Mouse (Mus musculus): ENCODE results near the gene Olfr141.

Gene Olfr141

GRCm38 (mm10) chr2:86809918-86810317 is at the start of gene Olfr141:
Gene Olfr141 (minus strand): TSS chr2:86810018.
- DNase-seq: no peak

DNA sequence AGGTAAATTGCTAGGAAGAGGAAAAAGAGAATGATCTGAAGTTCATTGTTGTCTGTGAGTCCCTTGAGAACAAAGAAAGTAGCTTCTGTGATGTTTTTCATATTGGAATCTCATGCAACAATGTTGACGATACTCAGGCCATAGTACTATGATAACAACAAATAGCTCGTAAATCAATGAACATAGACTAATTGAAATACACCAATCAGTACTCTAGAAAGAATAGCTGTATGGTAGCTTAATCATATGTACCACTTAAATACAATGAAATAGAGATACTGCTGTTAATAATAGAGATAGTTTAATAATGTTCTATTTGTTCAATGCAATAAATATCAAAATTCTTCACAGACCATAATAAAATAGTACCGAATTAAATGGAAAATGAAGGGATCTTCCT is 41.8 kb upstream of the Olfr141 start, which contains the start of gene Olfr1095:
TSS of gene Olfr1095 (minus strand) at position 101 of the 400 bp plus-strand sequence.
- no peak for DNase-seq

- no peak for DNase-seq
These were observed 14.5 kb upstream of the Olfr141 start, which contains the start of gene Olfr1094 for GRCm38 (mm10) chr2:86824363-86824762. Gene Olfr1094 (plus strand): TSS chr2:86824663.

DNA sequence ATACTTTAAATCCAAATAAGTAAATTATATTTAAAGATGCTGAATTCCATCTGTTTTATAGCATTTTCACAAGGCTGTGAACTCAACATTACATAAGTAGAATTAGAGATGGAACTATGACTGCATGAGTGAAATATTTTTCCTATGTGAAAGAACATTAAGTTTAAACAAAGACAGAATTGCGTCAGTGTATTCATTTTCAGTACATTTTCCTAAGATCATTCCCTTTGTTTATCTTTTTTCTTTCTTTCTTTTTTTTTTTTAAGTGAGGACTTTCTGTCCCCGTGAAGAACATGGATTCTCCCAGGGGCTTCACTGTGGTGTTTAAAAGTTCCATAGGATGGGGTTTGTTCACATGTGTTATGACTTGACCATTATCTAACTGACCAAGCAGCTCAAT is 27.6 kb downstream of the Olfr141 start, which contains the start of gene Olfr1093:
TSS of gene Olfr1093 (plus strand) at position 301 of the 400 bp plus-strand sequence.
- DNase-seq: no peak

GRCm38 (mm10) chr2:86761050-86761449 is 48.8 kb downstream of the Olfr141 start:
- DNase-seq: no peak

DNA sequence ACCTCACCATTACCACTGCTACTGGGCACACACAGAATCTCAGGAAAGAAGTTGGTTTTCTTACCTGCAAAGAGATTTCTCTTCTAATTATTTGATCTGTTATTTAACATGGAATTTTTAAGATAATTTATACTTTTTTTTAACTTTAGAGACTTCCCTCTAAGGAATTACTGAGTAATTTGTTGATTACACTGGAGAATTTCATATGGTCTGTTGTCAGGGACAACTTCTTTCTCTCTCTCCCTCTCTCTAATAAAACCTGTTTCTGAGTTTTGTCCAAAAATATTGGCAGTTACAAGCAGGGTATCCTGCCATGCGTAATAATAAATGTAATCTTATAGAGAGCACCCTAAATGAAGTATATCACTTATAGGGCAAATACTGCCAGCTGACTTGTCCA is 50.9 kb downstream of the Olfr141 start, which contains the start of gene Olfr1090:
TSS of gene Olfr1090 (minus strand) at position 101 of the 400 bp plus-strand sequence.
- DNase-seq: no peak
